Mouse (Mus musculus) lung, adult 18-20 months (tissue): ENCODE measurements at regions not wholly inside any gene's neighbourhood (a gene's known extent, or its start where the extent isn't known, plus 50 kb on each side); places are given as distances from the start of the nearest gene placed in this dataset.

Experiments used
- DNase-seq, 2 experiments: peaks; one replicate each; pipeline ENCODE4 v3.0.0; 2022; ENCODE audit warnings: mixed read lengths in 2 of 2

DNA sequence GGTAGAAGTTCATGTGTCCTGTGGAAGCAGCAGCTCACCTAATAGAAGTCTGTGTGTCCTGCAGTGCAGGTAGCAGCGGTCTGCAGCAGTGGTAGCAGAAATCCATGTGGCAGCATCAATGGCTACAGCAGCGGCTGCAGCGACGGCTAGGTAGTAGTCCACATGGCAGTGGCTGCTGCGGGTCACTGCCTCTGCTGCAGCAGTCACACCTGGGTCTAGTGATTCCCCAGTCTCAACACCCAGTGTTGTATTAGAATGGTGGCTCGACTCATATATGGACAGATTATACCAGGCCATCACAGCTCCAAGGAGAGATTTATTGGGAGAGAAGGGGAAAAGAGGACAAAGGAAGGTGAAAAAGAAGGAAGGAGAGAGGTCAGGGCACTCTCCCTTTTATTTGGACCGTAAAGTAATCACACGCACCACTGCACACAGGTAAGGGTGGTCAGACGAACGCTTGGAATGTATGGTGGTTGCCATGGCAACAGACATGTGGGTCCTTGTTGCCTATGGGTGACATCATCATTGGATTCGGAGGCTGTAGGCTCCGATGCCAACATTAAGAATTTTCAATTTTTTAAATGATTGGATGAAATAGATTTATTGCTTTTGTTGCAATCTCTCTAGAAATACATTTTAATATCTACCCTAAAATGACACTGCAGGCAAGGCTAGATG is 71.2 kb upstream of the Ccdc85a start:
- no peak for DNase-seq

DNA sequence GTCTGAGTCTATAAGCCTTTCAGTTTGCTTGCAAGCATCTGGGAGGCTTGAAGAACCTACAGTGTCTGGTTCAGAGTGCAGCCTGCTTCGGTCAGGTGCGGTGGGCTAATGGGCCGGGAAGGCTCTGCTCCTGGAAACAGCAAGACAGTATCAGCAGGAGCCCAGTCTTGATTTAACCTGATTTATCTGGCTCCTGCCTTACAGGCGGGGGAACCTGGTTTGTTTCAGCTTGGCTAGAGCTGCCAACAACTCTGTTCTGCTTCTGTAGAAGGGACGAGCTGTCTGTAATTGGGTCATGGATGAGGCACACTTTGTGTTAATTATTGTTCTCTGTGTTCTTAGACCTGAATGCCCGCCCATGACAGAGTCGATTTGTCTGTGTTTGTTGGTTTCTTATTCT is 65.3 kb upstream of the Ccdc85a start:
- DNase-seq, result no peak

DNA sequence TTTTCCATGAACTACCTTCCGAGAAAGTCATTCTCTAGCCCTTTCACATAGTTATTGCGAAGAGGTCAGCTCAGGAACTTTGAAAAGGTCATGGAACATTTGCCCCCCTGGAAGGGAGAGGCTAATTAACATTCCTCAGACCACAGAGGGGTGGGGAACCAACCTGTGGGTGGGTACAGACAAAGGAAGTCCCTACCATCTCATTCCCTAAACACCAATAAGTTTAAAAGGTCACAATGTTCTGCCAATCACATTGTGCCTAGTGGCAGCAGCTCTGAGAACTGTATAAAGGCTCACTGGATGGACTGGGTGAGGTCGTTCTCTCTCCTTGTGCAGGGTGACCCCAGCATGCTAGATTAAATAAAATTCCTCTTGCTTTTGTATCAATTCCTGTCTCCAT is 64.8 kb upstream of the Ccdc85a start:
- no peak for DNase-seq

DNA sequence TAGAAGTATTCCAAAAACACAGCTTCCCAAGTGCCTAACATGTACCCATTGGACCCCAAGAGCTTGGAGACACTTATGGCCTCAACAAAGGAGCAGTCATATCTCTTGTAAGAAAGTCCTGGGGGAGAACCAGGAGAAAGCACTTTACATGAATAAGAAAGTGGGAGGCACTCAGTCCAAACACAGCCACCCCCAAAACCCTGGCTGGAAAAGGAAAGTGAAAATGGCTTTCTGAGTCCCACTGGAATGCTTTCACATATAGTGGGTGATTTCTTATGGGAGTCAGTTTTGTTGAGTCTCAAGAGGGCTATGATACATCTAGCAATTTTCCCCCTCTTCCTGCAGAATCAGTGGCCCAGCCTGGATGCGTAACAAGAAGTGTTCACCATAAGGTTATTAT is 55.0 kb upstream of the Ccdc85a start:
- DNase-seq, result no peak

DNA sequence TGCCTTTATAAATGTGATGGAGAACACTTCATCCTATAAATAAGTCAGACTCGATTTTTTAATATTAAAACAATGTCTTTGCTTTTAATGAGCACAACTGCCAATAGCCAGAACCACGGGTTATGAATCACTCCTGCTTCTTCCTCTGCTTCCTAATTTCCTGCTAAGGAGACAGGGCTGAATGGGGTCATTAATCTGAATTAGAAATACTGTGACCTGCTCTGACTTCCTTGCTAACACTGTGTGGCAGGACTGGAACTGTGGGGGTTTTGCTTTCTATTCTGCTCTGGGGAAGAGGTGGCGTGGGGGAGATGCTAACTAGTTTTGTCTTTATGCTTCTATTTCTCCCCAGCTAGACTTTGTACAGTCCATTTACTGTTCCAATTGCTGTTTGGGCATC is 52.6 kb upstream of the Ccdc85a start:
- DNase-seq, result no peak
